Mouse (Mus musculus) bone marrow macrophage, adult 2 months (primary cell): ENCODE measurements around the gene Rbbp9.

Source experiments
- CTCF ChIP-seq: IDR thresholded peaks from 2 replicates; pipeline ENCODE4 v1.5.1; 2012; ENCODE audit warnings: low read depth, mild to moderate bottlenecking, low read length, moderate library complexity
- POLR2A ChIP-seq: IDR thresholded peaks from 2 replicates; pipeline ENCODE4 v1.6.1; 2012; ENCODE audit warnings: mild to moderate bottlenecking, low read depth, low read length, borderline replicate concordance

DNA sequence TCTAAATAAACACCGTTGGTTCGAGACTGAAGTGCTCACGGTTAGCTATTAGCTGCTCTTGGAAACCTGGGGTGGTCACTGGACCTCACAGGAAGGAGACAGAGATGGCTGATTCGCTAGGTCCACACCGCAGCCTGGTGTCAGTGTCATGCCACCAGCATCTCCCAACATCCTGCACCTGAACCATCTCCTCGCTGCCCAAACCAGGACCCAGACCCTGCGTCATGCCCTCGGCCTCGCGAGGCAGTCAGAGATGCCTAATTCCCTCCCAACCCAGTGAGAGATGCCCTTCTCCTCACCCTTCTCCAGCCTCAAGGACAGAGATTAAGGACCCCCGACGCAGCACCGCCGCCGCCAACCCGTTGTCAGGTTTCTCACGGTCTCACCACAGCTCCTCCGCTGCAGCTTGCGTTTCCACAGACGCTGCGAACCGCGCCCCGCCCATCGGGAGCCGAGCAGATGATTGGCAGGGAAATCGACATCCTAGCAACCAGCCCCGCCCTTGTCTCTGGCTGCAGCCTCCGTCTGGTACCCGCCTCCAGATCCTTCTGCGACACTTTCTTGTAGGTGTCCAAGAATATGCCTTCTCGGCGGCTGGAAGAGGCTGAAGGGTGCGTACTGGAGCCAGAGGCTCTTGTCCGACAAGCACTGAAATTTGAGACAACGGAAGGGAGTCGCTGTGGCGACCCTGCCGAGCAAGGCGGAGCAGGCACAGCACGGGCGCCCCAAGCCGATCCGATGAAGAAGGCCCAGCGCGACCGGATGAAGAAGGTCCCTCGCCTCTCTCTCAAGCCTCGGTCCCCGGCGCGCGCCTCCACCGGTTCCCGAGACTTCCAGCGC, 23.5 kb downstream of the Rbbp9 start, which contains the start of the genes Dzank1 and Polr3f:
- no peak for TF ChIP-seq CTCF
- TF ChIP-seq POLR2A = no peak
